Mouse (Mus musculus) forebrain, embryonic 15.5 days (tissue): ENCODE data around the gene Cdh22. TPM values are rescaled to one million over a fixed set of nuclear protein-coding genes. Genes with fewer than 3 reads are reported as not detected.
A peak's percentile ranks its signal among the peaks of the same experiment; 100 is the strongest.

Source experiments
- ATAC-seq: fragments of 200-750 bp; cut with Nextera tagmentation; replicated peaks from 2 replicates; pipeline ENCODE4 v1.8.0; 2017; ENCODE audit warnings: mild to moderate bottlenecking, moderate TSS enrichment, moderate library complexity
- H3K27ac ChIP-seq: fragments of 300-500 bp; sonication (generic); replicated peaks from 2 replicates; pipeline ENCODE4 v1.5.1; 2015; ENCODE audit warnings: mild to moderate bottlenecking, inconsistent platforms
- H3K27me3 ChIP-seq: fragments of 300-500 bp; sonication (generic); 2 replicates; pipeline ENCODE4 v1.6.1; 2015; ENCODE audit warnings: inconsistent platforms
- H3K36me3 ChIP-seq: fragments of 300-500 bp; sonication (generic); 2 replicates; pipeline ENCODE4 v1.6.1; 2015; ENCODE audit warnings: mild to moderate bottlenecking, inconsistent platforms
- H3K4me1 ChIP-seq: fragments of 300-500 bp; sonication (generic); 2 replicates; pipeline ENCODE4 v1.6.1; 2015; ENCODE audit warnings: inconsistent platforms
- H3K4me2 ChIP-seq: fragments of 300-500 bp; sonication (generic); replicated peaks from 2 replicates; pipeline ENCODE4 v1.6.1; 2015; ENCODE audit warnings: mild to moderate bottlenecking, inconsistent platforms
- H3K4me3 ChIP-seq: fragments of 300-500 bp; sonication (generic); 2 replicates; pipeline ENCODE4 v1.5.1; 2015; ENCODE audit warnings: mild to moderate bottlenecking, inconsistent platforms
- H3K9ac ChIP-seq: fragments of 300-500 bp; sonication (generic); replicated peaks from 2 replicates; pipeline ENCODE4 v1.6.1; 2015; ENCODE audit warnings: mild to moderate bottlenecking, inconsistent platforms
- H3K9me3 ChIP-seq: fragments of 300-500 bp; sonication (generic); 2 replicates; pipeline ENCODE4 v1.6.1; 2016; ENCODE audit warnings: inconsistent platforms
- WGBS: fragments of 180-500 bp; shearing (Covaris S2); methylation state at CpG from one replicate; pipeline ENCODE4 v1.1.7; 2015; ENCODE audit warnings: mixed read lengths; 5-methylcytosine and 5-hydroxymethylcytosine counted together
- polyA plus RNA-seq: library from polyadenylated mRNA; unstranded; fragments of >200 nt; fragmentation: Nextera tagmentation; extraction: Ambion mirVana; gene quantifications from 2 replicates; pipeline ENCODE4 v1.2.1, GENCODE M21; 2015

The Cdh22 gene
- polyA plus RNA-seq, 1 experiment from 2014 or later: 6.1 TPM

- Histone ChIP-seq H3K27me3 (no peaks in the 10 kb centered on the region), H3K4me3 (no peak overlapping the region), H3K4me2 (no peak overlapping the region), H3K27ac (peak overlapping the region; percentile 63), H3K36me3 (no peaks in the 10 kb centered on the region), H3K9ac (no peak overlapping the region), H3K9me3 (no peaks in the 10 kb centered on the region), H3K4me1 (peaks cover 21% of the 10 kb centered on the region)
- 11% methylated on average over 10 of the region's 10 CpGs for WGBS
- ATAC-seq: peak; percentile 75
These were observed 138.3 kb downstream of the Cdh22 start for GRCm38 (mm10) chr2:165096367-165096766.

GRCm38 (mm10) chr2:165092393-165092792, 142.3 kb downstream of the Cdh22 start:
- H3K27ac ChIP-seq: no peak overlapping the region

GRCm38 (mm10) chr2:165091433-165091965, 143.2 kb downstream of the Cdh22 start:
- ATAC-seq: no peak
- no peaks in the 10 kb centered on the region for H3K9me3 ChIP-seq
- 64% methylated on average over 8 of the region's 8 CpGs for WGBS
- no peaks in the 10 kb centered on the region for H3K27me3 ChIP-seq
- H3K27ac ChIP-seq: no peak overlapping the region
- H3K36me3 ChIP-seq: no peaks in the 10 kb centered on the region
- peaks cover 18% of the 10 kb centered on the region for H3K4me1 ChIP-seq
- no peak overlapping the region for H3K9ac ChIP-seq
- H3K4me3 ChIP-seq: no peak overlapping the region
- H3K4me2 ChIP-seq: no peak overlapping the region

More at GRCm38 (mm10) chr2:165092393-165092792, 142.3 kb downstream of the Cdh22 start:
- H3K4me1 ChIP-seq: peaks cover 21% of the 10 kb centered on the region
- no peak for ATAC-seq
- 24% methylated on average over 7 of the region's 7 CpGs for WGBS
- no peaks in the 10 kb centered on the region for H3K9me3 ChIP-seq
- no peaks in the 10 kb centered on the region for H3K36me3 ChIP-seq
- no peak overlapping the region for H3K4me3 ChIP-seq
- no peak overlapping the region for H3K4me2 ChIP-seq
- no peak overlapping the region for H3K9ac ChIP-seq
- H3K27me3 ChIP-seq: no peaks in the 10 kb centered on the region

GRCm38 (mm10) chr2:165090650-165091049, 144.0 kb downstream of the Cdh22 start, which contains the start of gene 1700025C18Rik:
Gene 1700025C18Rik (minus strand): TSS chr2:165090750.
- WGBS: 88% methylated on average over 2 of the region's 2 CpGs
- H3K27me3 ChIP-seq: no peaks in the 10 kb centered on the region
- ATAC-seq: no peak
- no peak within 1 kb of the TSS for H3K4me3 ChIP-seq
- no peak within 1 kb of the TSS for H3K4me2 ChIP-seq
- peaks cover 16% of the 10 kb centered on the region for H3K4me1 ChIP-seq
- H3K27ac ChIP-seq: no peak within 1 kb of the TSS
- no peaks in the 10 kb centered on the region for H3K9me3 ChIP-seq
- no peaks in the 10 kb centered on the region for H3K36me3 ChIP-seq
- H3K9ac ChIP-seq: no peak within 1 kb of the TSS

GRCm38 (mm10) chr2:165089470-165089869, 145.2 kb downstream of the Cdh22 start:
- Histone ChIP-seq H3K4me1 (peaks cover 13% of the 10 kb centered on the region), H3K27ac (no peak overlapping the region), H3K36me3 (no peaks in the 10 kb centered on the region), H3K9me3 (no peaks in the 10 kb centered on the region), H3K9ac (no peak overlapping the region), H3K4me2 (no peak overlapping the region), H3K4me3 (no peak overlapping the region), H3K27me3 (no peaks in the 10 kb centered on the region)
- WGBS: 49% methylated on average over 14 of the region's 14 CpGs
- no peak for ATAC-seq

- 60% methylated on average over 4 of the region's 4 CpGs for WGBS
- Histone ChIP-seq H3K9me3 (no peaks in the 10 kb centered on the region), H3K4me3 (no peak overlapping the region), H3K4me2 (no peak overlapping the region), H3K27me3 (no peaks in the 10 kb centered on the region), H3K4me1 (peaks cover 9% of the 10 kb centered on the region), H3K27ac (peak overlapping the region; percentile 31; the same call in 1 of the 2 replicates), H3K36me3 (no peaks in the 10 kb centered on the region), H3K9ac (no peak overlapping the region)
- ATAC-seq: no peak
These were observed 148.0 kb downstream of the Cdh22 start for GRCm38 (mm10) chr2:165086634-165087033.

- 16% methylated on average over 7 of the region's 7 CpGs for WGBS
- H3K9ac ChIP-seq: no peak overlapping the region
- H3K36me3 ChIP-seq: no peaks in the 10 kb centered on the region
- no peak overlapping the region for H3K4me3 ChIP-seq
- ATAC-seq: no peak
- 0 out of 2 replicates have a peak, but pooled peaks cover 8% of the 10 kb centered on the region for H3K27me3 ChIP-seq
- no peak overlapping the region for H3K4me2 ChIP-seq
- peaks cover 36% of the 10 kb centered on the region for H3K4me1 ChIP-seq
- H3K9me3 ChIP-seq: no peaks in the 10 kb centered on the region
- H3K27ac ChIP-seq: no peak overlapping the region
These were observed 153.4 kb downstream of the Cdh22 start for GRCm38 (mm10) chr2:165081257-165081656.

- ATAC-seq: no peak
- Histone ChIP-seq H3K27ac (no peak overlapping the region), H3K4me3 (no peak overlapping the region), H3K36me3 (no peaks in the 10 kb centered on the region), H3K27me3 (0 out of 2 replicates have a peak, but pooled peaks cover 8% of the 10 kb centered on the region), H3K4me1 (peaks cover 39% of the 10 kb centered on the region), H3K9ac (no peak overlapping the region), H3K4me2 (no peak overlapping the region), H3K9me3 (no peaks in the 10 kb centered on the region)
- 33% methylated on average over 9 of the region's 9 CpGs for WGBS
These were observed 154.0 kb downstream of the Cdh22 start for GRCm38 (mm10) chr2:165080657-165081056.

- Histone ChIP-seq H3K27me3 (peaks cover 8% of the 10 kb centered on the region; the same call in 1 of the 2 replicates), H3K4me2 (no peak overlapping the region), H3K36me3 (no peaks in the 10 kb centered on the region), H3K9ac (0 out of 2 replicates have a peak overlapping the region, but pooled peaks have one; percentile 9), H3K4me1 (peaks cover 56% of the 10 kb centered on the region), H3K9me3 (no peaks in the 10 kb centered on the region), H3K27ac (no peak overlapping the region), H3K4me3 (no peak overlapping the region)
- 32% methylated on average over 10 of the region's 10 CpGs for WGBS
- ATAC-seq: no peak
These were observed 156.0 kb downstream of the Cdh22 start for GRCm38 (mm10) chr2:165078605-165079004.

GRCm38 (mm10) chr2:165078045-165078444, 156.6 kb downstream of the Cdh22 start:
- Histone ChIP-seq H3K4me1 (peaks cover 62% of the 10 kb centered on the region), H3K36me3 (no peaks in the 10 kb centered on the region), H3K9me3 (no peaks in the 10 kb centered on the region), H3K9ac (0 out of 2 replicates have a peak overlapping the region, but pooled peaks have one; percentile 9), H3K4me2 (no peak overlapping the region), H3K27me3 (peaks cover 8% of the 10 kb centered on the region; the same call in 1 of the 2 replicates), H3K27ac (no peak overlapping the region), H3K4me3 (no peak overlapping the region)
- no peak for ATAC-seq
- 41% methylated on average over 8 of the region's 8 CpGs for WGBS

GRCm38 (mm10) chr2:165077055-165077454, 157.6 kb downstream of the Cdh22 start:
- peaks cover 8% of the 10 kb centered on the region; the same call in 1 of the 2 replicates for H3K27me3 ChIP-seq
- H3K36me3 ChIP-seq: no peaks in the 10 kb centered on the region
- no peak overlapping the region for H3K4me3 ChIP-seq
- WGBS: 2% methylated on average over 9 of the region's 9 CpGs
- no peak overlapping the region for H3K27ac ChIP-seq
- H3K9ac ChIP-seq: 0 out of 2 replicates have a peak overlapping the region, but pooled peaks have one; percentile 13
- peaks cover 64% of the 10 kb centered on the region for H3K4me1 ChIP-seq
- H3K4me2 ChIP-seq: no peak overlapping the region
- no peaks in the 10 kb centered on the region for H3K9me3 ChIP-seq
- ATAC-seq: peak; percentile 67

GRCm38 (mm10) chr2:165074937-165075336, 159.7 kb downstream of the Cdh22 start:
- ATAC-seq: peak; percentile 33
- Histone ChIP-seq H3K36me3 (no peaks in the 10 kb centered on the region), H3K9me3 (no peaks in the 10 kb centered on the region), H3K4me3 (no peak overlapping the region), H3K4me2 (no peak overlapping the region), H3K9ac (no peak overlapping the region), H3K27me3 (peaks cover 8% of the 10 kb centered on the region; the same call in 1 of the 2 replicates), H3K27ac (no peak overlapping the region), H3K4me1 (peaks cover 68% of the 10 kb centered on the region)
- WGBS: 40% methylated on average over 2 of the region's 2 CpGs
